Mouse (Mus musculus) left cerebral cortex, adult 2 months (tissue): ENCODE measurements around the gene Upf2. TPM values are rescaled to one million over a fixed set of nuclear protein-coding genes. Genes with fewer than 3 reads are reported as not detected.
"Not testable (repeated sequence)": the region's sequence is repeated elsewhere in the genome, so short reads cannot be mapped to it uniquely, and the experiment has no call there.

Experiments used
- DNase-seq, 2 experiments: peaks; one replicate each; pipeline ENCODE4 v3.0.0; 2021 to 2022; ENCODE audit warnings: low spot score in 2 of 2, mixed read lengths in 1 of 2; ENCODE audit errors: extremely low spot score in 1 of 2
- H3K27ac ChIP-seq: fragments of 200-600 bp; 2 replicates; pipeline ENCODE4 v1.8.1; 2022
- H3K4me3 ChIP-seq: fragments of 200-600 bp; 2 replicates; pipeline ENCODE4 v1.8.1; 2022
- CTCF ChIP-seq: fragments of 200-600 bp; IDR thresholded peaks from 2 replicates; pipeline ENCODE4 v1.8.1; 2022; ENCODE audit warnings: antibody characterized with exemption, mild to moderate bottlenecking, moderate library complexity
- intact Hi-C: fragments of 180-260 bp; cut with DNase I; formaldehyde crosslinking; loops from one replicate; pipeline ENCODE4 v1.15.1; 2025
- total RNA-seq, 2 experiments: library from RNA; stranded (reverse); gene quantifications; 2 replicates each; pipeline ENCODE4 v1.2.3; 2021

Gene Upf2
- total RNA-seq, 2 experiments from 2014 or later: 43.9 to 44.1 TPM

- intact Hi-C loops: no loop called here
These were observed 14.7 kb upstream of the Upf2 start for GRCm38 (mm10) chr2:5936550-5936949.

GRCm38 (mm10) chr2:5939319-5939718 lies 11.9 kb upstream of the Upf2 start:
- Histone ChIP-seq H3K27ac (no peak overlapping the region), H3K4me3 (no peak overlapping the region)
- no peak for DNase-seq
- no peak for TF ChIP-seq CTCF
- intact Hi-C loops: no loop called here

More at GRCm38 (mm10) chr2:5936550-5936949, 14.7 kb upstream of the Upf2 start:
- no peak overlapping the region for H3K27ac ChIP-seq
- TF ChIP-seq CTCF: no peak
- no peak overlapping the region for H3K4me3 ChIP-seq
- no peak for DNase-seq

- Histone ChIP-seq H3K27ac (no peak overlapping the region), H3K4me3 (no peak overlapping the region)
- no peak for DNase-seq
- no peak for TF ChIP-seq CTCF
- intact Hi-C loops: no loop called here
These were observed 11.4 kb upstream of the Upf2 start for GRCm38 (mm10) chr2:5939911-5940310.

GRCm38 (mm10) chr2:5940936-5941335 lies 10.3 kb upstream of the Upf2 start:
- DNase-seq: no peak
- TF ChIP-seq CTCF: no peak
- Histone ChIP-seq H3K4me3 (peak overlapping the region; percentile 7; the same call in 1 of the 2 replicates), H3K27ac (no peak overlapping the region)
- intact Hi-C loops: no loop called here

- no peak for DNase-seq
- Histone ChIP-seq H3K27ac (peak overlapping the region; percentile 29), H3K4me3 (peak overlapping the region; percentile 70)
- intact Hi-C loops: no loop called here
- no peak for TF ChIP-seq CTCF
These were observed 9.3 kb upstream of the Upf2 start for GRCm38 (mm10) chr2:5941861-5942415.

GRCm38 (mm10) chr2:5942416-5943032 lies 8.7 kb upstream of the Upf2 start, which contains the start of gene Dhtkd1:
Gene Dhtkd1, minus strand, starts transcription at chr2:5942792.
- TF ChIP-seq CTCF: peak; percentile 28
- intact Hi-C loops: no loop called here
- peak within 1 kb of the TSS; percentile 29 for H3K27ac ChIP-seq
- DNase-seq: peak; percentile 66 to 69
- H3K4me3 ChIP-seq: peak within 1 kb of the TSS; percentile 70

GRCm38 (mm10) chr2:5943071-5943470 lies 8.2 kb upstream of the Upf2 start:
- peak overlapping the region; percentile 70 for H3K4me3 ChIP-seq
- intact Hi-C loops: no loop called here
- H3K27ac ChIP-seq: peak overlapping the region; percentile 29
- TF ChIP-seq CTCF: no peak
- no peak for DNase-seq

GRCm38 (mm10) chr2:5945629-5946028 lies 5.6 kb upstream of the Upf2 start:
- intact Hi-C loops: no loop called here
- no peak for TF ChIP-seq CTCF
- no peak overlapping the region for H3K4me3 ChIP-seq
- DNase-seq: no peak
- H3K27ac ChIP-seq: no peak overlapping the region

GRCm38 (mm10) chr2:5946876-5947275 lies 4.4 kb upstream of the Upf2 start:
- no peak overlapping the region for H3K4me3 ChIP-seq
- TF ChIP-seq CTCF: no peak
- no peak overlapping the region for H3K27ac ChIP-seq
- intact Hi-C loops: no loop called here
- no peak for DNase-seq

- Histone ChIP-seq H3K4me3 (no peak overlapping the region), H3K27ac (no peak overlapping the region)
- intact Hi-C loops: no loop called here
- DNase-seq: no peak
- no peak for TF ChIP-seq CTCF
These were observed 2.3 kb upstream of the Upf2 start for GRCm38 (mm10) chr2:5948964-5949363.

- DNase-seq, H3K4me3 ChIP-seq, H3K27ac ChIP-seq: not testable (repeated sequence)
- intact Hi-C loops: loop anchor here (2.0 kb wide), 1 partner anchor 55 kb away; the partner anchor contains the start of gene Sec61a2
These were observed 1.4 kb upstream of the Upf2 start for GRCm38 (mm10) chr2:5949821-5950220.

GRCm38 (mm10) chr2:5950305-5950704 lies 964 bp upstream of the Upf2 start:
- DNase-seq: no peak
- Histone ChIP-seq H3K27ac (peak overlapping the region; percentile 100), H3K4me3 (peak overlapping the region; percentile 84)
- TF ChIP-seq CTCF: no peak
- intact Hi-C loops: loop anchor here (2.0 kb wide), 1 partner anchor 56 kb away; the partner anchor contains the start of gene Sec61a2
